23 mouse cellular contexts compared by ENCODE assay signal in genomic region chr5:51565038-51565437, GRCm38 (mm10). TPM values are rescaled to one million over a fixed set of nuclear protein-coding genes. Genes with fewer than 3 reads are reported as not detected.
A peak's percentile ranks its signal among the peaks of the same experiment; 100 is the strongest.
DNase-seq lines count a peak whose midpoint lies in the region; ATAC-seq and TF ChIP-seq lines count a peak whose summit lies in the region.
"Had no signal": no experiment of that assay in that cellular context is flagged by ENCODE, and none has a peak within 500 bp of the region (broad histone marks: within the 10 kb centered on the region; RNA-seq: fewer than 3 reads in every experiment).

No protein-coding gene starts in this region.

- H3K27me3 ChIP-seq in lung, embryonic 14.5 days (ENCODE audit: insufficient read depth, low read length), result no peaks in the 10 kb centered on the region
- H3K27me3 ChIP-seq in midbrain, embryonic 11.5 days (ENCODE audit: control insufficient read depth, insufficient read depth, low read length), result no peaks in the 10 kb centered on the region
- no peaks in the 10 kb centered on the region; the same call in 1 of the 2 replicates for H3K27me3 ChIP-seq in midbrain, embryonic 16.5 days (ENCODE audit: control insufficient read depth, insufficient read depth, low read depth, low read length)
- no peaks in the 10 kb centered on the region for H3K27me3 ChIP-seq in Patski
- H3K27me3 ChIP-seq: CH12.LX had no signal

- POLR2A ChIA-PET in Patski (lab: Charles Lee), result interaction anchor here (1.4 kb wide), 1 partner anchor 12 kb away, joined by 5 read pairs; no protein-coding TSS in a partner anchor

- no peaks in the 10 kb centered on the region for H3K4me1 ChIP-seq in lung, embryonic 14.5 days (ENCODE audit: insufficient read depth)
- H3K4me1 ChIP-seq in midbrain, embryonic 11.5 days (ENCODE audit: control insufficient read depth, insufficient read depth, low read length), result peaks cover 7% of the 10 kb centered on the region; the same call in 1 of the 2 replicates
- peaks cover 12% of the 10 kb centered on the region for H3K4me1 ChIP-seq in midbrain, embryonic 16.5 days (ENCODE audit: control insufficient read depth, insufficient read depth, low read length)

- H3K36me3 ChIP-seq in lung, embryonic 14.5 days (ENCODE audit: insufficient read depth), result no peaks in the 10 kb centered on the region
- H3K36me3 ChIP-seq in midbrain, embryonic 11.5 days (ENCODE audit: control insufficient read depth, insufficient read depth, low read length), result no peaks in the 10 kb centered on the region
- H3K36me3 ChIP-seq in midbrain, embryonic 16.5 days (ENCODE audit: control insufficient read depth, insufficient read depth, low read length), result no peaks in the 10 kb centered on the region
- H3K36me3 ChIP-seq: G1E had no signal

- CTCF ChIA-PET in Patski (lab: Charles Lee), result no interaction called here

- no peaks in the 10 kb centered on the region for H3K9me3 ChIP-seq in lung, embryonic 14.5 days (ENCODE audit: low read depth, low read length)
- H3K9me3 ChIP-seq in midbrain, embryonic 11.5 days (ENCODE audit: control insufficient read depth, low read length), result no peaks in the 10 kb centered on the region
- no peaks in the 10 kb centered on the region for H3K9me3 ChIP-seq in midbrain, embryonic 16.5 days (replicated peaks; ENCODE audit: control insufficient read depth, low read length, poor library complexity, severe bottlenecking)

- no peak for TF ChIP-seq CTCF in lung, embryonic 14.5 days (IDR thresholded peaks at IDR 0.05; ENCODE audit: low read depth)
- no peak for TF ChIP-seq CTCF in Patski (IDR thresholded peaks at IDR 0.05)

- intact Hi-C loops in gastrocnemius, postnatal 36 days (cut with DNase I), result no loop called here

- in situ Hi-C loops in Patski (cut with MboI; ENCODE audit: low pct_unique_long_range_greater_than_20kb), result no loop called here

- H3K4me3 ChIP-seq in lung, embryonic 14.5 days (ENCODE audit: low read depth, low read length), result no peak overlapping the region
- H3K4me3 ChIP-seq in midbrain, embryonic 11.5 days (ENCODE audit: low read depth, low read length), result no peak overlapping the region
- H3K4me3 ChIP-seq in midbrain, embryonic 16.5 days (ENCODE audit: low read depth, low read length), result no peak overlapping the region

- ATAC-seq in lung, embryonic 14.5 days (ENCODE audit: insufficient read depth), result no peak
- no peak for ATAC-seq in midbrain, embryonic 11.5 days (ENCODE audit: low FRiP score)
- no peak for ATAC-seq in midbrain, embryonic 16.5 days
- peak; percentile 83 for ATAC-seq in Patski
- ATAC-seq: activated CD4-positive, CD25-positive, alpha-beta regulatory T cell, adult 4 months; CD4-positive, CD25-positive, alpha-beta regulatory T cell, adult 4 months had no signal

- H3K4me2 ChIP-seq in lung, embryonic 14.5 days, result no peak overlapping the region
- no peak overlapping the region for H3K4me2 ChIP-seq in midbrain, embryonic 11.5 days
- no peak overlapping the region for H3K4me2 ChIP-seq in midbrain, embryonic 16.5 days (ENCODE audit: low read length)

- H3K27ac ChIP-seq in lung, embryonic 14.5 days (ENCODE audit: low read depth), result no peak overlapping the region
- H3K27ac ChIP-seq in midbrain, embryonic 11.5 days (ENCODE audit: low read depth, low read length), result no peak overlapping the region
- H3K27ac ChIP-seq in midbrain, embryonic 16.5 days (ENCODE audit: low read length), result no peak overlapping the region

- no peak overlapping the region for H3K9ac ChIP-seq in lung, embryonic 14.5 days
- H3K9ac ChIP-seq in midbrain, embryonic 11.5 days (ENCODE audit: low read length), result no peak overlapping the region
- H3K9ac ChIP-seq in midbrain, embryonic 16.5 days (ENCODE audit: low read depth, low read length), result no peak overlapping the region

- DNase-seq in lung, embryonic 14.5 days, result peak; percentile 26
- DNase-seq in lung, postnatal 36 days, result no peak
- peak; percentile 80 for DNase-seq in midbrain, embryonic 11.5 days (ENCODE audit: low spot score, missing footprints)
- DNase-seq in NIH3T3 (ENCODE audit: low read depth) (peak; percentile 6), Patski (ENCODE audit: low read depth, low spot score) (no peak)
- no peak for DNase-seq in kidney, adult 11 months
- DNase-seq in gastrocnemius, postnatal 36 days, result no peak
- DNase-seq: adrenal gland, adult 2 months; adrenal gland, adult 8-10 months; adrenal gland, postnatal 10 days; adrenal gland, postnatal 14 days; adrenal gland, postnatal 25 days; adrenal gland, postnatal 36 days; B cell, adult 2 months; cerebellum, adult 11 months; cerebellum, adult 11-12 months; cerebellum, adult 18-20 months; cerebellum, adult 2 months had no signal

RNA-seq across cellular contexts. Expression of gene Ppargc1a, which starts 2.5 kb away (rescaled TPM):
- polyA plus RNA-seq in lung, embryonic 14.5 days (2014; fragmentation: Nextera tagmentation; extraction: Ambion mirVana), result 3.2 and 5.2 TPM in 2 replicates
- polyA plus RNA-seq in midbrain, embryonic 11.5 days (2014; fragmentation: Nextera tagmentation; extraction: Ambion mirVana), result 2.6 and 3.3 TPM in 2 replicates
- 15.0 and 17.1 TPM in 2 replicates for polyA plus RNA-seq in midbrain, embryonic 16.5 days (2015; fragmentation: Nextera tagmentation; extraction: Ambion mirVana)
- 97.9 TPM for polyA plus RNA-seq in Patski (2021)
- total RNA-seq in gastrocnemius, postnatal 36 days (2021), result 10 to 100 TPM; 32.1 to 59.9 TPM
- total RNA-seq: CH12.LX had no signal
- polyA plus RNA-seq: activated CD4-positive, CD25-positive, alpha-beta regulatory T cell, adult 4 months; G1E had no signal

Comparison
In these comparisons a context has a peak if more than half of its experiments do, and no peak if none do; other contexts are left out.
1. DNase-seq: peak in lung, embryonic 14.5 days (single experiment), midbrain, embryonic 11.5 days (single experiment) and NIH3T3 (single experiment); none in lung, postnatal 36 days (single experiment), Patski (single experiment), kidney, adult 11 months (single experiment) and gastrocnemius, postnatal 36 days (0 of 2).